Mouse (Mus musculus): ENCODE results near the gene Ccl7. TPM values are rescaled to one million over a fixed set of nuclear protein-coding genes. Genes with fewer than 3 reads are reported as not detected.

Gene Ccl7
- polyA plus RNA-seq (2012) = not detected in 2 replicates

GRCm38 (mm10) chr11:82045471-82045870 is at the start of gene Ccl7:
Gene Ccl7 (plus strand): TSS chr11:82045712.

DNA sequence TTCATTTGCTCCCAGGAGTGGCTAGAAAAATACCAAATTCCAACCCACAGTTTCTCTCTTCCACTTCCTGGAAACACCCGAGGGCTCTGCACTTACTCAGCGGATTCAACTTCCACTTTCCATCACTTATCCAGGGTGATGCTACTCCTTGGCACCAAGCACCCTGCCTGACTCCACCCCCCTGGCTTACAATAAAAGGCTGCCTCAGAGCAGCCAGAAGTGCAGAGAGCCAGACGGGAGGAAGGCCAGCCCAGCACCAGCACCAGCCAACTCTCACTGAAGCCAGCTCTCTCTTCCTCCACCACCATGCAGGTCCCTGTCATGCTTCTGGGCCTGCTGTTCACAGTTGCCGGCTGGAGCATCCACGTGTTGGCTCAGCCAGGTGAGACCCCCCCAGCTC is 10.2 kb upstream of the Ccl7 start, which contains the start of gene Ccl2:
TSS of gene Ccl2 (plus strand) at position 216 of the 400 bp plus-strand sequence.

DNA sequence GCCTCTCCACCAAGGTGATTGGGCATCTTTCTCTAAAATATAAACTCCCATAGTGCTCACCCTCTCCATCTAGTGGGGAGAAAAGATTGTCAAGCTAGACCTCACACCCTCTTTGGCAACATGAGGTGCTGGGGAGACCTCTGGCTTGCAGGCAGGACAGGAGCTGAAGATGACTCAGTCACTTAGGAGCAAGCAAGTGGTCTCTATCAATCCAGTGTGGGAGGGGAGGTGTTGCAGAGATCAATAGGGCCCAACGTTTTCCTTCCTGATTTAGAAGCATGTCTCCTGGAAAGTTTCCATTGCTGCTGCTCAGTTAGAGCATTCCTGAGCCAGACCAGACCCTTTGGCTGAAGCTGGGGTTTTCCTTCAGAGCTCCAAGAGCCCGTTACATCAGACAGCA is 7.0 kb upstream of the Ccl7 start, which contains the start of gene Gm17268:
TSS of gene Gm17268 (minus strand) at position 28 of the 400 bp plus-strand sequence.

DNA sequence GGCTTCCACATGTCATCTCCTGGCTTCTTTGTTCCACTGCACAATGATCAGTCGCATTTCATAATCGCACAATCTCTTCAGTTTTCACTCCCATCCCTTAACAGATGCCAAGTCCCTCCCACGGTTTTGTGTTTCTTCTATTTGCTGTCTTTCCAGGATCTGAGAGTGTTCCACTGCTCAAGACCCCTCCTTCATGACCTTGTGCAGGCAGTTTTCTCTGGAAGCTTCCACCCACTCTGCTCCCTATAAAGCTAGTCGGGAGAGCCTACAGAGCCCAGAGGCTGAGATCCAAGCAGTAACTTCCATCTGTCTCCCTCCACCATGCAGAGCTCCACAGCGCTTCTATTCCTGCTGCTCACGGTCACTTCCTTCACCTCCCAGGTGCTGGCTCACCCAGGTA is 12.1 kb downstream of the Ccl7 start, which contains the start of gene Ccl11:
TSS of gene Ccl11 (plus strand) at position 178 of the 400 bp plus-strand sequence.

Other genes starting within 250 kb of the Ccl7 start
- gene 5530401A14Rik, start 185.0 kb upstream of the Ccl7 start, polyA plus RNA-seq (2012) = not detected in 2 replicates
- gene Asic2, start 77.3 kb upstream of the Ccl7 start, polyA plus RNA-seq (2012) = not detected in 2 replicates
- 3.7 and 6.0 TPM in 2 replicates for gene Ccl2, start 10.1 kb upstream of the Ccl7 start, polyA plus RNA-seq (2012)
- not detected in 2 replicates for gene Gm17268, start 7.2 kb upstream of the Ccl7 start, polyA plus RNA-seq (2012)
- not detected in 2 replicates for gene Ccl11, start 12.1 kb downstream of the Ccl7 start, polyA plus RNA-seq (2012)
- not detected in 2 replicates for gene Ccl12, start 56.1 kb downstream of the Ccl7 start, polyA plus RNA-seq (2012)
- gene Ccl8, start 69.5 kb downstream of the Ccl7 start, polyA plus RNA-seq (2012) = not detected in 2 replicates